Mouse (Mus musculus) MEL (cell line): ENCODE measurements around the gene Gck. TPM values are rescaled to one million over a fixed set of nuclear protein-coding genes. Genes with fewer than 3 reads are reported as not detected.

Experiments
- DNase-seq: peaks from one replicate; pipeline ENCODE4 v3.0.0; 2011; ENCODE audit warnings: low read depth, low spot score
- H3K27ac ChIP-seq: 2 replicates; pipeline ENCODE4 v1.5.1; 2012; ENCODE audit warnings: low read depth, mild to moderate bottlenecking, control low read depth, low read length, moderate library complexity; ENCODE audit not compliant: control insufficient read depth
- H3K27me3 ChIP-seq, 2 experiments: fragments of 150-350 bp in 1 of 2; sonication (generic) in 1 of 2; 2 replicates each; pipeline ENCODE4 v1.6.1; 2012; ENCODE audit warnings: low read length in 2 of 2, mild to moderate bottlenecking in 2 of 2, improper control_type of control experiment in 1 of 2, moderate library complexity in 1 of 2; ENCODE audit not compliant: insufficient read depth in 2 of 2, control insufficient read depth in 1 of 2
- H3K36me3 ChIP-seq, 2 experiments: 2 replicates each; pipeline ENCODE4 v1.6.1; 2012 to 2014; ENCODE audit warnings: low read length in 2 of 2, improper control_type of control experiment in 1 of 2, inconsistent platforms in 1 of 2, mild to moderate bottlenecking in 1 of 2; ENCODE audit not compliant: insufficient read depth in 2 of 2, control insufficient read depth in 1 of 2
- H3K4me1 ChIP-seq, 2 experiments: fragments of 150-350 bp in 1 of 2; sonication (generic) in 1 of 2; 2 replicates each; pipeline ENCODE4 v1.6.1; 2012; ENCODE audit warnings: low read length in 2 of 2, improper control_type of control experiment in 1 of 2, mild to moderate bottlenecking in 1 of 2; ENCODE audit not compliant: insufficient read depth in 2 of 2, control insufficient read depth in 1 of 2
- H3K4me3 ChIP-seq, 2 experiments: fragments of 150-350 bp in 1 of 2; sonication (generic) in 1 of 2; 2 replicates each; pipeline ENCODE4 v1.5.1; 2012; ENCODE audit warnings: low read depth in 2 of 2, low read length in 2 of 2, mild to moderate bottlenecking in 2 of 2, moderate library complexity in 2 of 2, control low read depth in 1 of 2, improper control_type of control experiment in 1 of 2; ENCODE audit not compliant: control insufficient read depth in 1 of 2, insufficient read depth in 1 of 2
- H3K79me2 ChIP-seq: 2 replicates; pipeline ENCODE4 v1.6.1; 2012; ENCODE audit warnings: mild to moderate bottlenecking, low read length, moderate library complexity; ENCODE audit not compliant: control insufficient read depth, poor library complexity, insufficient read depth
- H3K9ac ChIP-seq: 2 replicates; pipeline ENCODE4 v1.6.1; 2012; ENCODE audit warnings: low read depth, mild to moderate bottlenecking, control low read depth, low read length, moderate library complexity; ENCODE audit not compliant: control insufficient read depth, poor library complexity, severe bottlenecking
- H3K9me3 ChIP-seq: fragments of 150-350 bp; sonication (generic); replicated peaks from 2 replicates; pipeline ENCODE4 v1.6.1; 2012; ENCODE audit warnings: mild to moderate bottlenecking, low read length, improper control_type of control experiment, moderate library complexity; ENCODE audit not compliant: insufficient read depth
- CHD2 ChIP-seq: IDR thresholded peaks from 2 replicates; pipeline ENCODE4 v1.6.1; 2011; ENCODE audit warnings: low read length, improper control_type of control experiment
- CTCF ChIP-seq, 3 experiments: IDR thresholded peaks in 2 of 3; conservative IDR thresholded peaks in 1 of 3; 2 replicates each; pipeline ENCODE4 v1.5.1; 2011 to 2012; ENCODE audit warnings: low read length in 3 of 3, low read depth in 2 of 3, mild to moderate bottlenecking in 2 of 3, improper control_type of control experiment in 1 of 3, inconsistent platforms in 1 of 3, mixed read lengths in 1 of 3, moderate library complexity in 1 of 3; ENCODE audit not compliant: control insufficient read depth in 1 of 3, insufficient read depth in 1 of 3, poor library complexity in 1 of 3, severe bottlenecking in 1 of 3
- E2F4 ChIP-seq: IDR thresholded peaks from 2 replicates; pipeline ENCODE4 v1.6.1; 2011; ENCODE audit warnings: low read depth, low read length, improper control_type of control experiment, borderline replicate concordance
- ELF1 ChIP-seq: IDR thresholded peaks from 2 replicates; pipeline ENCODE4 v1.6.1; 2014; ENCODE audit warnings: low read depth, mild to moderate bottlenecking, inconsistent platforms, low read length, improper control_type of control experiment, moderate library complexity
- ETS1 ChIP-seq: IDR thresholded peaks from 2 replicates; pipeline ENCODE4 v1.6.1; 2012; ENCODE audit warnings: low read depth, mild to moderate bottlenecking, inconsistent platforms, low read length, improper control_type of control experiment, moderate library complexity
- GABPA ChIP-seq: IDR thresholded peaks from 2 replicates; pipeline ENCODE4 v1.6.1; 2012; ENCODE audit warnings: low read depth, mild to moderate bottlenecking, inconsistent platforms, low read length, improper control_type of control experiment, moderate library complexity
- GATA1 ChIP-seq: IDR thresholded peaks from 2 replicates; pipeline ENCODE4 v1.6.1; 2011; ENCODE audit warnings: low read depth, low read length, improper control_type of control experiment
- HCFC1 ChIP-seq: IDR thresholded peaks from 2 replicates; pipeline ENCODE4 v1.6.1; 2012; ENCODE audit warnings: low read depth, mild to moderate bottlenecking, inconsistent platforms, low read length, improper control_type of control experiment, moderate library complexity
- MAFK ChIP-seq: IDR thresholded peaks from 2 replicates; pipeline ENCODE4 v1.6.1; 2011; ENCODE audit warnings: low read depth, mild to moderate bottlenecking, low read length, improper control_type of control experiment, borderline replicate concordance
- MAX ChIP-seq: IDR thresholded peaks from 2 replicates; pipeline ENCODE4 v1.6.1; 2011; ENCODE audit warnings: low read length, improper control_type of control experiment
- MAZ ChIP-seq: IDR thresholded peaks from 2 replicates; pipeline ENCODE4 v1.6.1; 2012; ENCODE audit warnings: low read depth, mild to moderate bottlenecking, inconsistent platforms, low read length, improper control_type of control experiment
- MEF2A ChIP-seq: IDR thresholded peaks from 2 replicates; pipeline ENCODE4 v1.6.1; 2014; ENCODE audit warnings: low read depth, mild to moderate bottlenecking, inconsistent platforms, low read length, improper control_type of control experiment; ENCODE audit not compliant: poor library complexity, insufficient replicate concordance, severe bottlenecking; ENCODE audit errors: extremely low read depth
- MYB ChIP-seq: IDR thresholded peaks from 2 replicates; pipeline ENCODE4 v1.6.1; 2011; ENCODE audit warnings: mild to moderate bottlenecking, low read depth, low read length, improper control_type of control experiment
- NELFE ChIP-seq: IDR thresholded peaks from 2 replicates; pipeline ENCODE4 v1.6.1; 2011; ENCODE audit warnings: low read depth, low read length, improper control_type of control experiment
- NRF1 ChIP-seq: IDR thresholded peaks from 2 replicates; pipeline ENCODE4 v1.6.1; 2014; ENCODE audit warnings: low read depth, mild to moderate bottlenecking, inconsistent platforms, low read length, improper control_type of control experiment, moderate library complexity; ENCODE audit not compliant: poor library complexity, insufficient read depth, severe bottlenecking
- POLR2AphosphoS5 ChIP-seq: IDR thresholded peaks from 2 replicates; pipeline ENCODE4 v1.6.1; 2012; ENCODE audit warnings: low read depth, borderline replicate concordance, mild to moderate bottlenecking, inconsistent platforms, low read length, moderate library complexity, mixed read lengths
- RCOR1 ChIP-seq: IDR thresholded peaks from 2 replicates; pipeline ENCODE4 v1.6.1; 2012; ENCODE audit warnings: low read depth, mild to moderate bottlenecking, inconsistent platforms, low read length, improper control_type of control experiment
- SMC3 ChIP-seq: IDR thresholded peaks from 2 replicates; pipeline ENCODE4 v1.6.1; 2011; ENCODE audit warnings: low read depth, low read length, improper control_type of control experiment
- TAL1 ChIP-seq: IDR thresholded peaks from 2 replicates; pipeline ENCODE4 v1.6.1; 2012; ENCODE audit warnings: mild to moderate bottlenecking, inconsistent platforms, low read length, moderate library complexity, mixed read lengths
- TBP ChIP-seq: IDR thresholded peaks from 2 replicates; pipeline ENCODE4 v1.8.0; 2011; ENCODE audit warnings: low read depth, low read length, improper control_type of control experiment
- USF1 ChIP-seq: IDR thresholded peaks from 2 replicates; pipeline ENCODE4 v1.6.1; 2014; ENCODE audit warnings: low read depth, mild to moderate bottlenecking, inconsistent platforms, low read length, improper control_type of control experiment, moderate library complexity
- USF2 ChIP-seq, 2 experiments: IDR thresholded peaks; 2 replicates each; pipeline ENCODE4 v1.6.1; 2011 to 2012; ENCODE audit warnings: improper control_type of control experiment in 2 of 2, low read length in 2 of 2, borderline replicate concordance in 1 of 2, inconsistent platforms in 1 of 2, low read depth in 1 of 2, mild to moderate bottlenecking in 1 of 2; ENCODE audit not compliant: insufficient read depth in 1 of 2
- ZC3H11A ChIP-seq: IDR thresholded peaks from 2 replicates; pipeline ENCODE4 v1.6.1; 2012; ENCODE audit warnings: low read depth, mild to moderate bottlenecking, inconsistent platforms, low read length, improper control_type of control experiment
- ZKSCAN1 ChIP-seq: IDR thresholded peaks from 2 replicates; pipeline ENCODE4 v1.6.1; 2012; ENCODE audit warnings: low read depth, mild to moderate bottlenecking, inconsistent platforms, low read length, improper control_type of control experiment, moderate library complexity
- polyA plus RNA-seq, 2 experiments: library from polyadenylated mRNA; stranded (reverse) in 1 of 2; unstranded in 1 of 2; fragments of >175 nt in 1 of 2; fragments of >200 nt in 1 of 2; gene quantifications; 2 replicates each; pipeline versions ENCODE4 v1.2.1 to v1.2.4; 2012; ENCODE audit warnings: low replicate concordance in 2 of 2, low read depth in 1 of 2; ENCODE audit not compliant: insufficient read length in 2 of 2, insufficient read depth in 1 of 2, missing spikeins in 1 of 2
- total RNA-seq: library from RNA; depleted of rRNA; stranded (reverse); fragments of 300-350 nt; gene quantifications from 2 replicates; pipeline ENCODE4 v1.2.3, GENCODE M21; 2012

Gck gene
- total and polyA plus RNA-seq, 3 experiments = not detected

- H3K4me1 ChIP-seq = no peaks in the 10 kb centered on the region
- H3K27ac ChIP-seq = no peak overlapping the region
- H3K9ac ChIP-seq = no peak overlapping the region
- H3K36me3 ChIP-seq = peaks cover 0 to 1% of the 10 kb centered on the region in 2 experiments; a peak in 2 of 4 replicates
- H3K4me3 ChIP-seq = no peak overlapping the region
- H3K79me2 ChIP-seq = no peaks in the 10 kb centered on the region
- DNase-seq = no peak
- H3K9me3 ChIP-seq = no peaks in the 10 kb centered on the region
- H3K27me3 ChIP-seq = no peaks in the 10 kb centered on the region
- TF ChIP-seq MEF2A = no peak
- TF ChIP-seq ETS1 = no peak
These were observed 18.3 kb upstream of the Gck start for GRCm38 (mm10) chr11:5968223-5968622.

GRCm38 (mm10) chr11:5966751-5967150 is 16.9 kb upstream of the Gck start:
- no peak for DNase-seq
- no peaks in the 10 kb centered on the region for H3K4me1 ChIP-seq
- peaks cover 0 to 4% of the 10 kb centered on the region in 2 experiments; a peak in 2 of 4 replicates for H3K36me3 ChIP-seq

GRCm38 (mm10) chr11:5965865-5966264 is 16.0 kb upstream of the Gck start:
- Histone ChIP-seq H3K36me3 (peaks cover 0 to 4% of the 10 kb centered on the region in 2 experiments; a peak in 2 of 4 replicates), H3K9me3 (no peaks in the 10 kb centered on the region), H3K4me1 (no peaks in the 10 kb centered on the region), H3K27me3 (no peaks in the 10 kb centered on the region), H3K9ac (no peak overlapping the region), H3K27ac (no peak overlapping the region)
- TF ChIP-seq ZC3H11A (no peak), POLR2AphosphoS5 (no peak), CHD2 (no peak), TBP (no peak), ELF1 (no peak), MAX (no peak), SMC3 (no peak), HCFC1 (no peak), GABPA (no peak), ZKSCAN1 (no peak), E2F4 (no peak), GATA1 (no peak), NRF1 (no peak)
- TF ChIP-seq, all 39 proteins: peak for 0
- H3K4me3 ChIP-seq = no peak overlapping the region
- H3K79me2 ChIP-seq = no peaks in the 10 kb centered on the region
- no peak for DNase-seq

More at GRCm38 (mm10) chr11:5966751-5967150, 16.9 kb upstream of the Gck start:
- no peak overlapping the region for H3K9ac ChIP-seq
- no peaks in the 10 kb centered on the region for H3K9me3 ChIP-seq
- no peak overlapping the region for H3K27ac ChIP-seq
- H3K27me3 ChIP-seq = no peaks in the 10 kb centered on the region
- H3K4me3 ChIP-seq = no peak overlapping the region
- TF ChIP-seq MYB = no peak
- TF ChIP-seq CTCF (IDR thresholded peaks at IDR 0.05 in 2 of 3, conservative IDR thresholded peaks at IDR 0.05 in 1 of 3; ENCODE audit: control insufficient read depth in 1 of 3, insufficient read depth in 1 of 3, low read depth in 2 of 3, low read length in 3 of 3, poor library complexity in 1 of 3, severe bottlenecking in 1 of 3) = no peak
- TF ChIP-seq RCOR1 = no peak
- TF ChIP-seq POLR2AphosphoS5 = no peak
- no peak for TF ChIP-seq USF1
- TF ChIP-seq USF2 (IDR thresholded peaks at IDR 0.05; ENCODE audit: borderline replicate concordance in 1 of 2, insufficient read depth in 1 of 2, low read depth in 1 of 2, low read length in 2 of 2) = no peak
- TF ChIP-seq GABPA = no peak
- TF ChIP-seq NELFE = no peak
- TF ChIP-seq ELF1 = no peak
- no peak for TF ChIP-seq TAL1
- no peak for TF ChIP-seq MAZ
- no peak for TF ChIP-seq MAFK
- H3K79me2 ChIP-seq = no peaks in the 10 kb centered on the region
